Mouse (Mus musculus) embryonic facial prominence, embryonic 14.5 days (tissue): ENCODE data around the gene Acsl1. TPM values are rescaled to one million over a fixed set of nuclear protein-coding genes. Genes with fewer than 3 reads are reported as not detected.

Experiments used
- ATAC-seq: fragments of 200-750 bp; cut with Nextera tagmentation; 2 replicates; pipeline ENCODE4 v1.8.0; 2017; ENCODE audit warnings: low read depth, moderate number of reproducible peaks, moderate TSS enrichment
- DNase-seq: peaks from one replicate; pipeline ENCODE4 v3.0.0-alpha.2; 2015; ENCODE audit warnings: low spot score
- H3K27ac ChIP-seq: fragments of 300-500 bp; sonication (generic); replicated peaks from 2 replicates; pipeline ENCODE4 v1.5.1; 2014; ENCODE audit warnings: low read depth, mild to moderate bottlenecking, low read length, moderate library complexity
- H3K27me3 ChIP-seq: fragments of 300-500 bp; sonication (generic); replicated peaks from 2 replicates; pipeline ENCODE4 v1.6.1; 2014; ENCODE audit warnings: low read length; ENCODE audit not compliant: control insufficient read depth, insufficient read depth
- H3K36me3 ChIP-seq: fragments of 300-500 bp; sonication (generic); 2 replicates; pipeline ENCODE4 v1.6.1; 2014; ENCODE audit warnings: low read length, mixed read lengths; ENCODE audit not compliant: control insufficient read depth, insufficient read depth
- H3K4me1 ChIP-seq: fragments of 300-500 bp; sonication (generic); 2 replicates; pipeline ENCODE4 v1.6.1; 2014; ENCODE audit warnings: antibody characterized with exemption, low read length; ENCODE audit not compliant: control insufficient read depth, insufficient read depth
- H3K4me2 ChIP-seq: fragments of 300-500 bp; sonication (generic); 2 replicates; pipeline ENCODE4 v1.6.1; 2014; ENCODE audit warnings: low read depth, mild to moderate bottlenecking, low read length, moderate library complexity, mixed read lengths
- H3K4me3 ChIP-seq: fragments of 300-500 bp; sonication (generic); 2 replicates; pipeline ENCODE4 v1.5.1; 2014; ENCODE audit warnings: low read depth, mild to moderate bottlenecking, low read length
- H3K9ac ChIP-seq: fragments of 300-500 bp; sonication (generic); 2 replicates; pipeline ENCODE4 v1.6.1; 2014; ENCODE audit warnings: low read depth, mild to moderate bottlenecking, low read length, moderate library complexity, mixed read lengths
- H3K9me3 ChIP-seq: fragments of 300-500 bp; sonication (generic); 2 replicates; pipeline ENCODE4 v1.6.1; 2016; ENCODE audit warnings: low read length; ENCODE audit not compliant: control insufficient read depth
- WGBS: fragments of 180-500 bp; shearing (Covaris S2); extraction: QIAGEN DNeasy Blood & Tissue Kit; methylation state at CpG from one replicate; pipeline ENCODE4 v1.1.7; 2014; 5-methylcytosine and 5-hydroxymethylcytosine counted together
- polyA plus RNA-seq: library from polyadenylated mRNA; unstranded; fragments of >200 nt; fragmentation: Nextera tagmentation; extraction: Ambion mirVana; gene quantifications from 2 replicates; pipeline ENCODE4 v1.2.1, GENCODE M21; 2014

Gene Acsl1
- polyA plus RNA-seq, 1 experiment from 2014 or later, result 33.9 TPM

DNA sequence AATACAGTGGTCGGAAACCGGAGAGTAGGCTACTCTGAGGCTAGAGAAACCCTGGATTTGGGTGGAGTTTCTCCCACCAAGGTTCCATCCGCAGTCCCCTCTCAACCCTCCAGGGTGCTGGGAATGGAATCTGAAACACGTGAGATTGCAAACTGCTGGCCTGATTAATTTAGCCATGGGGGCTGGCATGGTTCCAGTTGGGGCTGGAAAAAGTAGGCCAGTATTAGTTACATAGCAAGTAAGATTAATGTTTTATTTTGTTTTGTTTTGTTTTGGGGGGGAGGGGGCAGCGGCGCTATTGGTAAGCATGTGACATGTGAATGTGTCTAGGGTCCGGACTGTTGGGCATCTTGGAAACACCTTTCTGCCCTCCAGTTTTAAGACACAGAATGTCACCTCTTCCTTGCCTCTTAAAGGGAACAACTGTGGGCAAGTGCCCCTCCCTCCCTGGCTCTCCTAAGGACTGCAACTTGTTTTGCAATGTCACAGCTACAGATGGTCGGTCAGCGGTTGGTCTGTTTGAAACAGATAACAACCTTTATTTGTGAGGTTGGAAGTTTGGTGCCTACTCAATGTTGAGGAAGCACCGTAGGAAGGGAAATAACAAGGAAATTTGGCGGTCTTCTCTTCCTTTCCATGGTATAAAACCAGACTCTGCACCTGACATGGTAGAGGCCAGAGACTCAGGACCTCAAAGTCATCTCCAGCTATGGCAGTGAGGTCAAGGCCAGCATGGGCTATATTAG is 75.8 kb downstream of the Acsl1 start:
- H3K27me3 ChIP-seq, result no peaks in the 10 kb centered on the region
- H3K4me3 ChIP-seq, result no peak overlapping the region
- H3K4me2 ChIP-seq, result no peak overlapping the region
- H3K27ac ChIP-seq, result no peak overlapping the region
- no peaks in the 10 kb centered on the region for H3K36me3 ChIP-seq
- ATAC-seq (no peak; the same call in 1 of the 2 replicates), DNase-seq (peak; percentile 32)
- 72% methylated on average over 11 of the region's 11 CpGs for WGBS
- peaks cover 10% of the 10 kb centered on the region; the same call in 1 of the 2 replicates for H3K4me1 ChIP-seq
- no peak overlapping the region for H3K9ac ChIP-seq
- no peaks in the 10 kb centered on the region for H3K9me3 ChIP-seq

DNA sequence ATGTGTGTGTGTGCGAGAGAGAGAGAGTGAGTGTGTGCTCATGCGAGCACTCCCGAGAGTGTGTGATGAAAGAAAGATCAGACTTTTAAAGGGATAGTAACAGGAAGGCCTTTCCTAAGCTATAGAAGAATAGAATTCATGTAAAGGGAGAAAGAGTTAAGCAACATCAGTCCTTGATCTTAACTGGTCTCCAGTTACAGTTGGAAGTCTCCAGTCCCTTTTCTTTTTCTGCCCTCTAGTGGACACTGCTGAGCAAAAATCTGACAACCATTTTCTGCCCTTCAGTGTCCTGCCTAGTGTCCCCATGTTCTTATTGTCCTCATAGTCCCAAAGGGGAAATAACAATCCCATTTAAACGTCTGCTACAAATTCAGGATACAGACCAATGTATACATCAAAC is 76.4 kb downstream of the Acsl1 start:
- H3K4me2 ChIP-seq, result no peak overlapping the region
- H3K9ac ChIP-seq, result no peak overlapping the region
- no peaks in the 10 kb centered on the region for H3K27me3 ChIP-seq
- DNase-seq, result peak; percentile 82
- peaks cover 10% of the 10 kb centered on the region; the same call in 1 of the 2 replicates for H3K4me1 ChIP-seq
- H3K4me3 ChIP-seq, result no peak overlapping the region
- 32% methylated on average over 4 of the region's 4 CpGs for WGBS
- no peak for ATAC-seq
- no peaks in the 10 kb centered on the region for H3K9me3 ChIP-seq
- H3K36me3 ChIP-seq, result no peaks in the 10 kb centered on the region
- no peak overlapping the region for H3K27ac ChIP-seq

DNA sequence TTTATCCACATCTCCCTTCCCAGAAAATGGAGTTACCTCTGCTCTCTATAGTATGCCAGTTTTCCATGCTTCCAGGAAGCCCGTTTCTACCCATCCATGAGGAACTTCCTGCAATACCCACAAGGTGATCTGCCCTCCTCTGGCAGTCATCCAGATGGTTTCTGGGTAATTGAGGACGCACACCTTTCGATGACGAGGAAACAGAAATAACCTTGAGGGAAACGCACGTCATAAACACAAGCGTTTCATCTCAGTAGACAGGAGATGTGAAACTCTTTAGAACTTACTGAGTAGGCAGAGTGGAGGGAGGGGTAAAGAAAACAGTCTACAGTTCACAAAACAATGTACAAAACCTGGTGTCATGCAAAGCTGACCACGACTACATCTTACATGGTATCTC is 79.2 kb downstream of the Acsl1 start:
- ATAC-seq, result no peak
- WGBS, result 85% methylated on average over 8 of the region's 8 CpGs

DNA sequence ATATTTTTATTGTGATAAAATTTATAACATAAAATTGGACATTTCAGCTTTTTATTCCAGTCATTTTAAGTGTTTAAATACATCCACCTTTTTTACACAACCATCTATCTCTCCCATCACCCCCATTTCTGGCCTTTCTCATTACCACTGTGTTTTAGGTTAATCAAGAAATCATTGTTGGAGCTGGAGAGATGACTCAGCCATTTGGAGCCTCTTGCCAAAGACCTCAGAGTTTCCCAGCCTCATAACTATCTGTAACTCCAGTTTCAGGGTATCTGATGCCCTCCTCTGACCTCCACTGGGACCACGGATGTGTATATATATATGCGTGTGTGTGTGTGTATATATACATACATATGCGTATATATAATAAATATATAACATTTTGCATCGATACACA is 80.2 kb downstream of the Acsl1 start:
- H3K27me3 ChIP-seq, result no peaks in the 10 kb centered on the region
- no peak for ATAC-seq
- H3K36me3 ChIP-seq, result peaks cover 3% of the 10 kb centered on the region; the same call in 1 of the 2 replicates
- peak overlapping the region; percentile 66 for H3K4me3 ChIP-seq
- H3K27ac ChIP-seq, result 0 out of 2 replicates have a peak overlapping the region, but pooled peaks have one; percentile 76
- no peak overlapping the region for H3K9ac ChIP-seq
- WGBS, result 37% methylated on average over 4 of the region's 4 CpGs
- no peaks in the 10 kb centered on the region for H3K9me3 ChIP-seq
- H3K4me1 ChIP-seq, result peaks cover 8% of the 10 kb centered on the region
- peak overlapping the region; percentile 62 for H3K4me2 ChIP-seq
- DNase-seq, result no peak

More for the DNA sequence above, 79.2 kb downstream of the Acsl1 start:
- H3K4me2 ChIP-seq, result no peak overlapping the region
- no peaks in the 10 kb centered on the region for H3K27me3 ChIP-seq
- H3K4me1 ChIP-seq, result peaks cover 8% of the 10 kb centered on the region
- no peak overlapping the region for H3K27ac ChIP-seq
- no peaks in the 10 kb centered on the region for H3K36me3 ChIP-seq
- H3K4me3 ChIP-seq, result no peak overlapping the region
- H3K9me3 ChIP-seq, result no peaks in the 10 kb centered on the region
- no peak for DNase-seq
- no peak overlapping the region for H3K9ac ChIP-seq

DNA sequence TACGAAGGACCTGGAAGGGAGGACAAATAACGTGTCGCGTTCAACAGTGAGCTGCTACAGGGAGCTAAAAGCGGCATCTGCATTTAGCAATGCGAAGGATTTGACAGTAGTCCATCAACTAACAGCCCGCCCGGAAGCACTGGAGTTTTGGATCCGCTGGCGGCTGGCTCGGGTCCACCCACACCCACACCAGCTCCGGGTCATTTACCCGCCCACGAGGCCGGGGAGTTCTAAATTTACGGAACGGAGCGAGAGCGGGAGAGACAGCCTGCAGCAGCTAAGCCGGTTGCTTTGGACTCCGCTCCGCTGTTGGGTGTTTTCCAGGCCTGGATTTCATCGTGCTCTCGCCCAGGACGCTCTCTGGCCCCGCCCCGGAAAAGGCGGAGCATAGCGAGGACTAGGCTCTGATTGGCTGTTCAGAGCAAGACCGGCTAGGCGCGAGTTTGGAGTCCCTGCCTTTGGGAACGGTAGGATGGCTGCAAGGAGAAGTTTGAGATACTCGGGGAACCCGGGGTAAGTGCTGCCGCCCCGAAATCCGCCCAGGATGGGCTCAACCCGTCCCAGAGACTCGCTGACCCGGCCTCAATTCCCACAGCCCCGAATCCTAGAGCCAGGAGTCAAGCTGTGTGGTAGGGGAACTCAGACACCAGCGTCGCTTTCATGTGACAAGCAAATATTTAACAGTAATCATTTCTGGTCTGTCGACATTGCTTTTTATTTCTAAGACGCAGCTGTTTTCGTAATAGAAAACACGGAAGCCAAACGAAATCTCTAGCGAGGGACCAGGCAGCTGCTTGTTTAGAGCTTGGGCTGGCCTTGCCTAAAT is 81.0 kb downstream of the Acsl1 start, which contains the start of gene Cenpu:
Cenpu (plus strand) TSS at position 414 of the 826 bp plus-strand sequence.
- H3K27ac ChIP-seq, result peak within 1 kb of the TSS; percentile 76
- peak within 1 kb of the TSS; percentile 69 for H3K9ac ChIP-seq
- H3K9me3 ChIP-seq, result no peaks in the 10 kb centered on the region
- H3K27me3 ChIP-seq, result no peaks in the 10 kb centered on the region
- peak; percentile 98 for ATAC-seq
- peak within 1 kb of the TSS; percentile 62 for H3K4me2 ChIP-seq
- WGBS, result under 1% methylated on average over 49 of the region's 50 CpGs
- peak; percentile 100 for DNase-seq
- H3K36me3 ChIP-seq, result peaks cover 7% of the 10 kb centered on the region; the same call in 1 of the 2 replicates
- H3K4me1 ChIP-seq, result peaks cover 8% of the 10 kb centered on the region
- H3K4me3 ChIP-seq, result peak within 1 kb of the TSS; percentile 66

DNA sequence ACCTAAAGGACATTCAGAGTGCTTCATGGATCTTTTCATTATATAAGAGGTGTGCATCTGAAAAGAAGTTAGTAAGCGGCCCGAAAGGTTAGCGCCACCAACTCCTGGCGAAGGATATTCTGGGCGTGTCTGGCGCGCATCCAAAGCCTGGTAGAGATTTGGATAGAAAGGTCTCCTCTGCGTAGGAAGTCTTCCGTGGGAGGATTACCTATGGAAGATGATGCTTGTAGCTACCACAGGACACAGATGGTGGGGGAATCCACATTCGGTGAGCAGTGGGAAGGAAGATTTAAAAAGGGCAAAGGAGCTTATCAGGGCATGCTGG is 81.6 kb downstream of the Acsl1 start:
- 3% methylated on average over 10 of the region's 10 CpGs for WGBS
- ATAC-seq (no peak), DNase-seq (no peak)
- Histone ChIP-seq H3K9ac (peak overlapping the region; percentile 69), H3K4me1 (peaks cover 8% of the 10 kb centered on the region), H3K27ac (no peak overlapping the region; the same call in 1 of the 2 replicates), H3K9me3 (no peaks in the 10 kb centered on the region), H3K4me2 (peak overlapping the region; percentile 62), H3K36me3 (peaks cover 7% of the 10 kb centered on the region; the same call in 1 of the 2 replicates), H3K27me3 (no peaks in the 10 kb centered on the region), H3K4me3 (peak overlapping the region; percentile 66)

DNA sequence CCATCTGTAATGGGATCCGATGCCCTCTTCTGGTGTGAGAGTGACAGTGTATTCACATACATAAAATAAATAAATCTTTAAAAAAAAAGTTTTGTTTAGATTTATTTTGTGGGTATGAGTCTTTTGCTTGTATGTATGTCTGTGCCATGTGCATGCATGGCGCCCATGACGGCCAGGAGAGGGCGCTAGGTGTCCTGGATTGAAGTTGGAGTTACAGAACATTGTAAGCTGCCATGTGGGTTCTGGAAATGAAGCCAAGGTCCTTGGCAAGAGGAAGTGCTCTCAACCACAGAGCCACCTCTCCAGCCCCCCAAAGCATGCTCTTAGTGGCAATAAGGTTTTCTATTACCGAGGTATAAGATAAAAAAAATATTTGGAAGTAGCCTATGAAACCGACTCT is 88.6 kb downstream of the Acsl1 start:
- DNase-seq, result peak; percentile 41
- ATAC-seq, result no peak
- H3K4me1 ChIP-seq, result no peaks in the 10 kb centered on the region
- H3K27me3 ChIP-seq, result no peaks in the 10 kb centered on the region
- peaks cover 37% of the 10 kb centered on the region; the same call in 1 of the 2 replicates for H3K36me3 ChIP-seq
- H3K4me3 ChIP-seq, result no peak overlapping the region
- H3K27ac ChIP-seq, result no peak overlapping the region
- H3K9ac ChIP-seq, result no peak overlapping the region
- no peaks in the 10 kb centered on the region for H3K9me3 ChIP-seq
- no peak overlapping the region for H3K4me2 ChIP-seq
- 78% methylated on average over 6 of the region's 6 CpGs for WGBS

DNA sequence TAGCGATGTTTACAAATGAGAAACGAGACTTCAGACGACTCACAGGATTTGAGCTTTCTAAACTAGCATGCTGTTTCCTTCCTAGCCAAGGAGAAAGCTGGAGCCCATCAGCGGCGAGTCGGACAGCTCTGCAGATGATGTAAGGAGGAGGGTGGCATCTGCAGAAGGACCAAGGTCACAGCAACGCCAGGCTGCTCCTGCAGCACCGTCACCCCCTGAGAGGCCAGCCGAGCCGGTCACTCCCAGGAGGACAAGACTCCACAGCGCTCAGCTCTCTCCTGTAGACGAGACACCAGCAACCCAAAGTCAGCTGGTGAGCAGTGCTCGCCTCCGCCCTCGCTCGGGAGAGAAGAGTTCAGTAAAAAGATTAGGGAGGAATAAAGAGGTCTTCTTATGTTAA is 91.5 kb downstream of the Acsl1 start:
- Histone ChIP-seq H3K4me1 (no peaks in the 10 kb centered on the region), H3K4me2 (no peak overlapping the region), H3K9ac (no peak overlapping the region), H3K9me3 (no peaks in the 10 kb centered on the region), H3K4me3 (no peak overlapping the region), H3K36me3 (peaks cover 30% of the 10 kb centered on the region; the same call in 1 of the 2 replicates), H3K27ac (no peak overlapping the region), H3K27me3 (no peaks in the 10 kb centered on the region)
- no peak for DNase-seq
- ATAC-seq, result no peak
- 90% methylated on average over 16 of the region's 16 CpGs for WGBS
